ENCODE assay signal across 37 mouse cellular contexts in genomic region chr19:29953833-29954232, GRCm38 (mm10). TPM values are rescaled to one million over a fixed set of nuclear protein-coding genes. Genes with fewer than 3 reads are reported as not detected.
"Had no signal": no experiment of that assay in that cellular context is flagged by ENCODE, and none has a peak within 500 bp of the region (broad histone marks: within the 10 kb centered on the region; RNA-seq: fewer than 3 reads in every experiment).

No protein-coding gene starts in this region.

- H3K9me3 ChIP-seq: embryonic facial prominence, embryonic 10.5 days; embryonic facial prominence, embryonic 12.5 days; embryonic facial prominence, embryonic 13.5 days; embryonic facial prominence, embryonic 15.5 days; forebrain, embryonic 10.5 days; forebrain, embryonic 12.5 days; forebrain, embryonic 13.5 days; forebrain, embryonic 15.5 days had no signal

- H3K27me3 ChIP-seq: embryonic facial prominence, embryonic 12.5 days; embryonic facial prominence, embryonic 15.5 days; forebrain, embryonic 12.5 days; forebrain, embryonic 13.5 days; forebrain, embryonic 15.5 days had no signal

- H3K9ac ChIP-seq: embryonic facial prominence, embryonic 12.5 days; embryonic facial prominence, embryonic 13.5 days; embryonic facial prominence, embryonic 15.5 days; forebrain, embryonic 12.5 days; forebrain, embryonic 13.5 days; forebrain, embryonic 15.5 days; forebrain, postnatal 0 days had no signal

- ATAC-seq: forebrain, embryonic 13.5 days; forebrain, embryonic 15.5 days; forebrain, embryonic 16.5 days; forebrain, postnatal 0 days had no signal

- H3K36me3 ChIP-seq: embryonic facial prominence, embryonic 10.5 days; embryonic facial prominence, embryonic 12.5 days; embryonic facial prominence, embryonic 13.5 days; embryonic facial prominence, embryonic 15.5 days; forebrain, embryonic 10.5 days; forebrain, embryonic 12.5 days; forebrain, embryonic 15.5 days had no signal

- H3K4me1 ChIP-seq: embryonic facial prominence, embryonic 12.5 days; embryonic facial prominence, embryonic 15.5 days had no signal

- H3K27ac ChIP-seq: embryonic facial prominence, embryonic 10.5 days; embryonic facial prominence, embryonic 12.5 days; embryonic facial prominence, embryonic 13.5 days; embryonic facial prominence, embryonic 15.5 days; forebrain, embryonic 10.5 days; forebrain, embryonic 12.5 days; forebrain, embryonic 13.5 days; forebrain, embryonic 15.5 days; gastrocnemius, adult 2 months; heart, adult 2 months had no signal

- DNase-seq: cerebellum, adult 2 months; cerebellum, adult 8-10 months; cerebellum, adult 9-10 months; cerebellum, adult 9-11 months; cerebellum, postnatal 10 days; cerebellum, postnatal 14 days; cerebellum, postnatal 25 days; cerebellum, postnatal 36 days; embryo, embryonic 11 days; forebrain, postnatal 0 days; gastrocnemius, adult 2 months; gastrocnemius, postnatal 10 days; gastrocnemius, postnatal 14 days; gastrocnemius, postnatal 25 days; gastrocnemius, postnatal 36 days; heart, adult 18-20 months; heart, adult 2 months had no signal

- H3K4me2 ChIP-seq: embryonic facial prominence, embryonic 12.5 days; embryonic facial prominence, embryonic 13.5 days; embryonic facial prominence, embryonic 15.5 days; forebrain, embryonic 12.5 days; forebrain, embryonic 13.5 days; forebrain, embryonic 15.5 days had no signal

- H3K4me3 ChIP-seq: embryonic facial prominence, embryonic 10.5 days; embryonic facial prominence, embryonic 12.5 days; embryonic facial prominence, embryonic 13.5 days; embryonic facial prominence, embryonic 15.5 days; erythroblast, embryonic 14.5 days; forebrain, embryonic 10.5 days; forebrain, embryonic 12.5 days; forebrain, embryonic 13.5 days; forebrain, embryonic 15.5 days; gastrocnemius, adult 2 months; heart, adult 2 months had no signal

RNA-seq across cellular contexts. Expression of gene Il33, which starts 28.9 kb away (rescaled TPM):
- total RNA-seq: common myeloid progenitor, adult 5-6 weeks had no signal
- polyA plus RNA-seq: erythroblast, embryonic 14.5 days had no signal

RNA-seq across cellular contexts. Expression of gene Trpd52l3, which starts 49.8 kb away (rescaled TPM):
- total RNA-seq: common myeloid progenitor, adult 5-6 weeks; forebrain, postnatal 0 days; gastrocnemius, adult 18-20 months; gastrocnemius, adult 2 months; gastrocnemius, adult 8-10 months; gastrocnemius, postnatal 10 days; gastrocnemius, postnatal 14 days; gastrocnemius, postnatal 25 days; gastrocnemius, postnatal 36 days; gastrocnemius, postnatal 4 days; heart, adult 18-20 months; heart, adult 2 months; heart, adult 8-10 months had no signal
- polyA plus RNA-seq: cerebellum, adult 2 months; cortical plate, adult 2 months; embryonic facial prominence, embryonic 10.5 days; embryonic facial prominence, embryonic 11.5 days; embryonic facial prominence, embryonic 12.5 days; embryonic facial prominence, embryonic 13.5 days; embryonic facial prominence, embryonic 14.5 days; embryonic facial prominence, embryonic 15.5 days; erythroblast, embryonic 14.5 days; forebrain, embryonic 10.5 days; forebrain, embryonic 11.5 days; forebrain, embryonic 12.5 days; forebrain, embryonic 13.5 days; forebrain, embryonic 15.5 days; forebrain, embryonic 16.5 days; forebrain, postnatal 0 days; frontal cortex, adult 2 months; heart, adult 2 months had no signal
